Mouse (Mus musculus): ENCODE data around the gene Ppargc1a.

DNA sequence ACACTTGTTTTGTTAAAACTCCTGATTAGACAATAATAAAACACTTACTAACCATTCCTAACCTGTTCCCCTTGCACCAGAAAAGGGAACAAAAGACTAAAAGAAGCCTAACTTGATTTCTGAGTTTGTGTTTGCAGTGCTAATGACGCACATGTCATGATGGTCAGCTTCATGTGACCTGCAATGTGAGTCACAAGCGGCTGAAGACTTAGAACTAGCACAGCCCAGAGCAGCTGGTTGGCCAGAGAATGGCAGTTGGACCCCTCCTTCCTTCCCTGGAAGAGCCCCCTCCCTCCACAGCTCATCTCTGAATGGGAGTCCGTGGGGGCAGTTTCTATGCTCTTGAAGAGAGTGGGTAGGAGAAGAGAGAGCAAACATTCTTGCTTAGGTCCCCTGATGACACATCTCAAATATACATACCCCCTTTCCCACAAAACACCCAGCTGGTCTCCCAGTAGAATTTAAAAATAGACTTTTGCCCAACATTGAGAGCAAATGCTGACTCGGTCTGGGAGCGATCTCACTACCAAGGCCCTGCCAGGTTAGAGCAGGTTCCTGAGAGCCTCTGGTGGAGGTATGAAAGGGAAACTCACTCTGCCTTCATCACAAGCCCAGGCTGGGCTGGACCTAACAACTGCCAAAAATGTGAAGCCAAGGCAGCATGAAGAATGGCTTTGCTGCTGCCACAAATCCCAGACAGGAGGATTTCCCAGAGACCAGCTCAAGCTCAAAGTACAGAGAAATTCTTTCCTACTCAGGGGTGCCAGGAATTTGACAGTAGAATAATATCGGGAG, 40.4 kb upstream of the Ppargc1a start:
- TF ChIP-seq TCF12 (IDR thresholded peaks at IDR 0.05; ENCODE audit: insufficient read depth, poor library complexity, severe bottlenecking), result no peak
- TF ChIP-seq POLR2A (IDR thresholded peaks at IDR 0.05; ENCODE audit: insufficient read length, low read depth), result no peak
- peak; percentile 24 to 77 (median 34) for TF ChIP-seq MYOG (IDR thresholded peaks at IDR 0.05; ENCODE audit: control insufficient read depth in 1 of 3, insufficient read depth in 1 of 3, insufficient read length in 2 of 3, low read depth in 2 of 3)

Measured in myocyte (in vitro differentiated cells).